Mouse (Mus musculus) left cerebral cortex, adult 18-20 months (tissue): Measurements from ENCODE around the gene Upb1. TPM values are rescaled to one million over a fixed set of nuclear protein-coding genes. Genes with fewer than 3 reads are reported as not detected.
A peak's percentile ranks its signal among the peaks of the same experiment; 100 is the strongest.

Source experiments
- DNase-seq, 2 experiments: peaks; one replicate each; pipeline ENCODE4 v3.0.0; 2021 to 2022; ENCODE audit warnings: low spot score in 2 of 2, mixed read lengths in 1 of 2
- total RNA-seq, 2 experiments: library from RNA; stranded (reverse); gene quantifications; 2 replicates each; pipeline ENCODE4 v1.2.3; 2021

Upb1 gene
- total RNA-seq, 2 experiments from 2014 or later = 0.37 to 0.63 TPM

GRCm38 (mm10) chr10:75424498-75424901 lies 23.6 kb downstream of the Upb1 start:
- no peak for DNase-seq

- DNase-seq = no peak
Measured at GRCm38 (mm10) chr10:75428049-75429003, 27.4 kb downstream of the Upb1 start.

- no peak for DNase-seq
Measured at GRCm38 (mm10) chr10:75429004-75429380, 28.1 kb downstream of the Upb1 start.

DNA sequence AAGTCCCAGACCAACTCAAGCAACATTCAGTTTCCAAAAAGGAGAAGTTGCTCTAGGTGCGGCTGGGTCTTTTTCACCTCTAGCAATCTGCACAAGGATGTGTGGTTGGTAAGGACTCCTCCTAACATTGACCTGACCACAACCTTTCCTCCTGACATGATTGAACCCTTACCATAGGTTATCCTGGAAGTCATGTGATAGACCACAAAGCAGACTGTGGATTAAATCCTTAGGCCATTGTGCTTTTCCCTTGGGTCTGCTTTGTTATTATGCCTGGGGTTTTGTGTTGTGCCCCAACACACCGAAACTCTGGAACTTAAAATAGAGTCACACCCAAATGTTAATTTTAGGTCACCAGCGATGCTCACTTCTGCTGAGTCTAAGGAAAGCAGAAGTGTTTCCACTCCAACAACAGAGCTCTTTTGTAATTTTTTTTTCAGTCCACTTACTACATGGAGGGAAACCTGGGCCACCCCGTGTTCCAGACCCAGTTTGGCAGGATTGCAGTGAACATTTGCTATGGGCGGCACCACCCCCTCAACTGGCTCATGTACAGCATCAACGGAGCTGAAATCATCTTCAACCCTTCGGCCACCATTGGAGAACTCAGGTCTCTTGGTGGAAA lies 28.7 kb downstream of the Upb1 start:
- peak in 1 of 2 experiments; percentile 47 for DNase-seq

DNA sequence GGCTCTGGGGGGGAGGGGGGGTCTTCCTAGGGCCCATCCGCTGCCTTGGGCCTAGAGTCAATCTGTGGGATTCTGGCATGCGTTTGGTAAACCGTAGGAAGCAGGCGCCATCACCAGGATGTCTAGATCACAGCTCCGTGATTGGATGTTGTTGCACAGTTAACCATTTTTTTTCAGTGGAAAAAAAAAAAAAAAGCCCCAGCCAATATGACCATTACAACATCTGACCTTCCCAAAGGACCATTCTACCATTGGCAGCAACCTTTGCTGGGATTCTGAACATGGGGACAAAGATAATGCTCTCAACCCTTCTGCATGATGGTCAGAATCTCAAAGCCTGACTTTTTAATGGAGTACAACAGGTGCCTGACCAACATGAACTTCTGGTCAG lies 29.2 kb downstream of the Upb1 start:
- DNase-seq = no peak

- DNase-seq = no peak
Measured at GRCm38 (mm10) chr10:75430633-75431032, 29.7 kb downstream of the Upb1 start.

- DNase-seq = peak; percentile 84 to 92
Measured at GRCm38 (mm10) chr10:75436604-75437217, 35.8 kb downstream of the Upb1 start.

GRCm38 (mm10) chr10:75437284-75437683 lies 36.4 kb downstream of the Upb1 start:
- DNase-seq = no peak

DNA sequence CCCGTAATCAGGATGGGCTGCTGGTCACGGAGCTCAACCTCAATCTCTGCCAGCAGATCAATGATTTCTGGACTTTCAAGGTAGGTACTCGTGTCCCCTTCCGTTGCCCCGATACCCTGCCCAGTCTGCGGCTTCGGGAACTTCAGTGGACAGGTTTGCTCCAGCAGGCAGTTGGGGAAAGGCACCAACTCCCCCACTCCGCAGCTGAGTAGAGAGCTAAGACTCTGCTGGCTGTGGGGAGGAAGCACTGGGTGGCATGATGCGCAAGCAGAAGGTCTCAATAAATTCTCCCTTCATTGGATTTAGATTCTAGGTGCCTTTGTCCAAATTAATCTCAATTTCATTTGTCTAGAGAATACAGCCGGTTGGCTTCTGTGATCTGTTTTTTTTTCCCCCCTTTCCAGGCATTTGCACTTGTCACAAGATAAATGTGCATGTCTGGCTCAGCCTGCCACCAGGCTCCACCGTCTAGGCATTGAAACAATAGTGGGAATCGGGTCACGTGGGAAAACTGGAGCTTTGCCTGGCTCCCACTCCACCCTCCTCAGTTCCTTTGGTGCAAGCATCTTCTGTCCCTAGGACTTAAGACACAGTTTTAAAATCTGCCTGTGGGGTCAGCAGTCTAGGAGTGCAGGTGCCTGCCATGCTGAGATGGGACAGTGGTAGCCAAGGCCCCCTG lies 37.4 kb downstream of the Upb1 start:
- no peak for DNase-seq

DNA sequence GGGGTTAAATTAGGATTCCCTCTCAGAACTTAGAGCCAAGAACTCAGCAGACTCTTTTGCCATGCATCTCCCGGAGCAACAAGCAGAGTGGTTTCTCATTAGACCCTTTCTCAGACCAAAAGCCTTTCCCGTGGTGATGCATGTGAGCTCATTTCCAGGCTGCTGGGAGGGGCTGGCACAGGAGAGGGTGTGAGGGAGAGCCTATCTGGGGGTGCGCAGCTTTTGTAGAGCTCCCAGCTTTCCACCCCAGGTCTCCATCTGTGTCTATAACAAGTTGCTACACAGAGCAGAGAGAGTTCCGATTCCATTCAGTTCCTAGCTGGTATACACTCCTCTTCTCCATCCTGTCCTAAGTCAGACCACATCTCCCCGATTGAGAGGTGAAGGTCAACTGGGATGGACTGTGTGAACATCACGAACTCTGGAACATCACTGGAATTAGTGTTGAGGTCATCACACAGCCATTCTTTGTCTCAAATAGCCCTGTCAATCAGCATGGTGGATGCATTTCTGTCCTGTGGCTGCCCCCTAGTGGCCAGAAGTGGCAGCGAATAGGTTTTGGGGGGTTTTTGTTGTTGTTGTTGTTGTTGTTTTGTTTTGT lies 38.4 kb downstream of the Upb1 start:
- DNase-seq = peak; percentile 26 to 46

- DNase-seq = no peak
Measured at GRCm38 (mm10) chr10:75440756-75441155, 39.8 kb downstream of the Upb1 start.

- no peak for DNase-seq
Measured at GRCm38 (mm10) chr10:75441800-75442199, 40.9 kb downstream of the Upb1 start.

GRCm38 (mm10) chr10:75443017-75443416 lies 42.1 kb downstream of the Upb1 start:
- no peak for DNase-seq

DNA sequence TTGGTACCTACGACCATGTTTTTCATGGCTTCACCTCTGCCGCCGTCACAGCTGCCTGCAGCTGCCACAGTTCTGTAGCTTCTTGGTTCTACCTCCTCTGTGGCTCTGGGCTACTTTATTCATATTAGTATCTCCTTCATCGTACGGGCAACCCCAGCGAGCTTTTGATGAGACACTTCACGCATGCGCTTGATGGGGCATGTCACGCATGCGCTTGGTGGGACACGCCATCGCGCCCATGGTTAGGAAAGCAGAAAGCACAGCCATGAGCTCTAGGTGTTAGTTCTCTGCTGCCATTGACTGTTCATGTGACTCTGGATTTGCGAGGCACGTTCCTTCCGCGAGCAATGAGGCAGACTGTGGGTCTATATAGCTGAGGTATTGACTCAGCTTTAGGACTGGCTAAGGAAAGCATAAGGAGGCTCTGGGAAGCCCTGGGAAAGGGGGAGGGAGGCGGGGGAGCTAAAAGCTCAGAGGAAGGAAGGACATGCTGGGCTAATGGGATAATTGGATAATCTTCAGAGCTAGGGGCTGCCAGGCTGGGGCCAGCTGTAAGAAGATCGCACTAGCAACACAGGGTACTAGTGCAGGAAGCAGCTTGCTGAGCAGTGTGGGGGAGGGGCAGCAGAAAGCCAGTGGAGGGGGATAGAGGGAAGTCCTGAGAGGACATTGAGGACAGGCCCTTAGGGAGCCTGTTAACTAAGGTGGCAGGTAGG lies 43.4 kb downstream of the Upb1 start:
- no peak for DNase-seq

- DNase-seq = no peak
Measured at GRCm38 (mm10) chr10:75445030-75445429, 44.1 kb downstream of the Upb1 start.

DNA sequence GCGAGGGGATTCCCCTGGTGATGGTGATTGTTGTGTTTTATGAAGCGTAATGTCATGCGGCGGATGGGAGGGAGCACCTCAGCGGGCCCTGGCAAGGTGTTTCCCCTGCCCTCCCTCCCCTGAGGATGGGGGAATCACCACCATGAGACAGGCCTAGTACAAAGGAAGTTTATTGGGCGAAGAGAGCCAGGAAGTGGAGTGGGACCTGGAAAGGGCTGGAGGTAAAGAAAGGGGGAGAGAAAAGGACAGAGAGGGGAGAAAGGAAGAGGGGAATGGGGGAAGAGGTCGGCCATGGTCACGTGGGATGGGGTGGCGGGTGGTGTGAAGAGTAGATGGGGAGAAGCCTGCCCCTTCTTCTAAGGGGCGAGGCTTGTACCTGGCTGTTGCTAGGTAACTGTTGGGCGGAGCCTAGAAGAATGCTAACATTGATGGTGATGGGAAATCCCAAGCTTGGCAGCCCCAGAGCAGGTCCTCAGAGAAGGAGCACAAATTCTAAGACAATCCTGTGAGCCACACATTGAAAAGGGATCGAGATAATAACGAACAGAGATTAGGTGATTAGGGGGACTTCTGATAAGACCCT lies 45.7 kb downstream of the Upb1 start:
- no peak for DNase-seq

- no peak for DNase-seq
Measured at GRCm38 (mm10) chr10:75447489-75447888, 46.6 kb downstream of the Upb1 start.

- no peak for DNase-seq
Measured at GRCm38 (mm10) chr10:75448806-75449420, 48.0 kb downstream of the Upb1 start.

- no peak for DNase-seq
Measured at GRCm38 (mm10) chr10:75450331-75450730, 49.4 kb downstream of the Upb1 start.
